Mouse (Mus musculus) stomach, embryonic 15.5 days (tissue): ENCODE data around the gene Trmt2b. TPM values are rescaled to one million over a fixed set of nuclear protein-coding genes. Genes with fewer than 3 reads are reported as not detected.
"Not testable (repeated sequence)": the region's sequence is repeated elsewhere in the genome, so short reads cannot be mapped to it uniquely, and the experiment has no call there.

Experiments
- ATAC-seq: fragments of 200-750 bp; cut with Nextera tagmentation; 2 replicates; pipeline ENCODE4 v1.8.0; 2017; ENCODE audit warnings: low read depth, moderate number of reproducible peaks, moderate TSS enrichment; ENCODE audit not compliant: insufficient read depth, low FRiP score
- H3K27ac ChIP-seq: fragments of 300-500 bp; sonication (generic); 2 replicates; pipeline ENCODE4 v1.5.1; 2015; ENCODE audit warnings: mild to moderate bottlenecking, inconsistent platforms
- H3K27me3 ChIP-seq: fragments of 300-500 bp; sonication (generic); replicated peaks from 2 replicates; pipeline ENCODE4 v1.6.1; 2015; ENCODE audit warnings: inconsistent platforms
- H3K36me3 ChIP-seq: fragments of 300-500 bp; sonication (generic); 2 replicates; pipeline ENCODE4 v1.6.1; 2015; ENCODE audit warnings: inconsistent platforms
- H3K4me1 ChIP-seq: fragments of 300-500 bp; sonication (generic); 2 replicates; pipeline ENCODE4 v1.6.1; 2015; ENCODE audit warnings: inconsistent platforms
- H3K4me2 ChIP-seq: fragments of 300-500 bp; sonication (generic); 2 replicates; pipeline ENCODE4 v1.6.1; 2015; ENCODE audit warnings: mild to moderate bottlenecking, inconsistent platforms
- H3K4me3 ChIP-seq: fragments of 300-500 bp; sonication (generic); replicated peaks from 2 replicates; pipeline ENCODE4 v1.5.1; 2015; ENCODE audit warnings: inconsistent platforms
- H3K9ac ChIP-seq: fragments of 300-500 bp; sonication (generic); 2 replicates; pipeline ENCODE4 v1.6.1; 2015; ENCODE audit warnings: inconsistent platforms
- H3K9me3 ChIP-seq: fragments of 300-500 bp; sonication (generic); 2 replicates; pipeline ENCODE4 v1.6.1; 2016; ENCODE audit warnings: inconsistent platforms
- WGBS: fragments of 180-500 bp; shearing (Covaris S2); methylation state at CpG from one replicate; pipeline ENCODE4 v1.1.7; 2015; 5-methylcytosine and 5-hydroxymethylcytosine counted together
- polyA plus RNA-seq: library from polyadenylated mRNA; unstranded; fragments of >200 nt; fragmentation: Nextera tagmentation; extraction: Ambion mirVana; gene quantifications from 2 replicates; pipeline ENCODE4 v1.2.1, GENCODE M21; 2015

The Trmt2b gene
- 22.3 and 22.6 TPM in 2 replicates for polyA plus RNA-seq

DNA sequence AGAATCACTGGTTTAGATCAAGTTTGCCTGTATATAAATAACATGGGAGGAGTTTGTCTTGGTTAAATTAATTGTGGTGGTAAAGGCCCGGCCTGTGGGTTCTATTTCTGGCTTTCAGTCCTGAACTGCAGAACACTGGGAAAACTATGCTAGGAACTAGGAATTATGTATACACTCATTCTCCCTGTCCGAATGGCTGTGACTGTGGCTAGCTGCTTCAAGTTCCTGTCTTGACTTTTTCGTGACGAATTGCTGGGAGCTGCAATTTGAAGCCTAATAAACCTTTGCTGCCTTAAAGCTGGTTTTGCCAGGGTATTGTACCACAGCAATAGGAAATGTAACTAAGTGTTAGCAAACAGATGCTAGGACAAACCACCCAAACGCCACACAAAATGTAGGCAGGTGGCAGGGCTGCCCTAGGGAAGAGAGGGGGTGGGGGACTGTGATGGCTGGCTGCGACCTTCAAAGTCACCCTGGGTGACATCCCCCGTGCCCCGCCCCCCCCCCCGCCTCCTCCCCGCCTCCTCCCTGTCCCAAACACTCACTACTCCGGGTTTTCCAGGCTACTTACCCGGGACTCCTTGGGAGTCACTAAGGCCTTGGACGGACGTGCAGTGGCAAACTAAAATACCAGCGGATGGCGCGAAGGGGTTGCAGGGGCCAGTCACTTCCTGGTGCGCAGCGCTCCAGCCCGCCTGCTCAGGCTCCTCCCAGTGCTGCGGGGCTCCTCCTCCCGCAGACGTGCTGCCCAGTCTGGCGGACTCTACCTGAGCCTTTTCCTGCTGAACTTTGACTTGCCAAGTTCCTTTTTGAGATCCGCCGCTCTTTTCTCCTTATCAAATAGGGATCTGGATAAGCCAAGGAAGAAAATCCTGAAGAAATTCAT, at the start of gene Trmt2b:
Gene Trmt2b (minus strand): TSS at position 710 of the 886 bp plus-strand sequence.
- no peak within 1 kb of the TSS for H3K9ac ChIP-seq
- WGBS = 18% methylated on average over 23 of the region's 26 CpGs

DNA sequence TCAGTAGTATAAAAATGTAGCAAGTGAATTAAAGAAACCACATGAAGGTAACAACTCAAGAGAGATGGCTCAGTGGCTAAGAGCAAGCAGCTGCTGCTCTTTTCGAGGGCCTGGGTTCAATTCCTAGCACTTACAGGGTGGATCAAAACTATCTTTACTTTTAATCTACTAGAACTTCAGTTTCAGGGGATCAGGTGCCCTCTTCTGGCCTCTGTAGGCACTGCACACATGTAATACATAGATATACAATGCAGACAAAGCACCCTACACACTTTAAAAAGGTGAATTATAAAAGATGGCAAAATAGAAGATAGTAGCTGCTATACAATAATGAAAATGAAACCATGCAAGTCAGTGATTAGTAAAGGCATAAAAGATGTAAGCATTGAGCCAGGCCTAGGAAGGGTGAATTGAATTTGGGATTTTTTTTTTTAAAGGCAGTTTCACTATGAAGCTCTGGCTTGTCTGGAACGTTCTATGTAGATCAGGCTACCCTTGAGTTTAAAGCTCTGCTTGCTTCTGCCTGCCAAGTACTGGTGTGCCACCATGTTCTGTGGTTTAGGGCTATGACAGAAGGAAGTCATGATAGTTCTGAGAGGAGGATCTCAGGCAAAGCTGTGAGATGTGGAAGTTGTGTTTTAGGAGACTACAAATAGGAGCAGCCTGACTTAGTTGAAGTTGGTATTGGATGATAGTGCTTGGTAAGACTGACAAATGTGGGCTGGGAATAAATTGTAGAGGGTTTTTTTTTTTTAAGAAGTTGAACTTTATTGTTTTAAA, 42.6 kb upstream of the Trmt2b start:
- no peak overlapping the region for H3K4me2 ChIP-seq
- H3K36me3 ChIP-seq = no peaks in the 10 kb centered on the region
- 73% methylated on average over 2 of the region's 2 CpGs for WGBS
- no peak overlapping the region for H3K4me3 ChIP-seq
- H3K4me1 ChIP-seq = no peaks in the 10 kb centered on the region
- ATAC-seq = no peak
- H3K27ac ChIP-seq = no peak overlapping the region
- no peak overlapping the region for H3K9ac ChIP-seq
- H3K9me3 ChIP-seq = no peaks in the 10 kb centered on the region
- no peaks in the 10 kb centered on the region for H3K27me3 ChIP-seq

More for the DNA sequence above, at the start of gene Trmt2b:
- H3K4me3 ChIP-seq = peak within 1 kb of the TSS; percentile 43
- H3K27me3 ChIP-seq = no peaks in the 10 kb centered on the region
- peak within 1 kb of the TSS; percentile 81 for H3K27ac ChIP-seq
- H3K4me2 ChIP-seq = peak within 1 kb of the TSS; percentile 45
- ATAC-seq = peak; percentile 96
- H3K9me3 ChIP-seq = no peaks in the 10 kb centered on the region
- H3K36me3 ChIP-seq = no peaks in the 10 kb centered on the region
- H3K4me1 ChIP-seq = no peaks in the 10 kb centered on the region

DNA sequence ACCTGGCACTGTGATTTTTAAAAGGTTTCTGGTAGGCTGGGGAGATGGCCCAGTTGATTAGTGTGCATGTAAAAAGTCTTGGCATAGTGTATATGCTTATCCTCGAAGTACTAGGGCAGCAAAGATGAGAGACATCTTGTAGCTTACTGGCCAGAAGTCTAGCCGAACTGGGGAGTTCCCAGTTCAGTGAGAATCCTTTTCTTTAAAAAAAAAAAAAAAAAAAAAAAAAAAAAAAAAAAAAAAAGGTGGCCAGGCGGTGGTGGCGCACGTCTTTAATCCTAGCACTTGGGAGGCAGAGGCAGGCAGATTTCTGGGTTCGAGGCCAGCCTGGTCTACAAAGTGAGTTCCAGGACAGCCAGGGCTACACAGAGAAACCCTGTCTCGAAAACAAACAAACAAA, 34.4 kb upstream of the Trmt2b start:
- WGBS = 87% methylated on average over 7 of the region's 7 CpGs
- not testable (repeated sequence) for H3K4me1 ChIP-seq, ATAC-seq, H3K9ac ChIP-seq, H3K27ac ChIP-seq, H3K4me3 ChIP-seq, H3K9me3 ChIP-seq, H3K4me2 ChIP-seq, H3K36me3 ChIP-seq, H3K27me3 ChIP-seq

DNA sequence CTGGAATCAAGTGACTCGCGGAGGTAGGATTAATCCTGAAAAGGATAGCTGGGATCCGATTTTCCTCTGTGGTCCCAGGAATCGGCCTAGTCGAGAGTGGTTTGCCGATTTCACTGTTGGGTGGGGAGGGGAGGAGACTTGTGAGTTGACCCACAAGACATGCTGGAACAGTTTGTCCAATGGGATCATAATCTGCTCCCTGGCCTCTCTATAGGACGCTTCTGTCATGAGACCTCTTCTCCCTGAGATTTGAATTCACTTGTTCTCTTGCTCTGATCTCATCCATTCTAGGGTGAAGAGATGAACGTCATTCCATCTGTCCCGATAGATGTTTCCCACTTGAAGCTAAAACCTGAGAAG, 31.5 kb upstream of the Trmt2b start:
- ATAC-seq = peak; percentile 75
- peak overlapping the region; percentile 48 for H3K4me2 ChIP-seq
- H3K27me3 ChIP-seq = no peaks in the 10 kb centered on the region
- peak overlapping the region; percentile 48 for H3K4me3 ChIP-seq
- peak overlapping the region; percentile 12; the same call in 1 of the 2 replicates for H3K9ac ChIP-seq
- H3K27ac ChIP-seq = no peak overlapping the region
- WGBS = 38% methylated on average over 9 of the region's 9 CpGs
- H3K9me3 ChIP-seq = no peaks in the 10 kb centered on the region
- H3K36me3 ChIP-seq = no peaks in the 10 kb centered on the region
- no peaks in the 10 kb centered on the region for H3K4me1 ChIP-seq

DNA sequence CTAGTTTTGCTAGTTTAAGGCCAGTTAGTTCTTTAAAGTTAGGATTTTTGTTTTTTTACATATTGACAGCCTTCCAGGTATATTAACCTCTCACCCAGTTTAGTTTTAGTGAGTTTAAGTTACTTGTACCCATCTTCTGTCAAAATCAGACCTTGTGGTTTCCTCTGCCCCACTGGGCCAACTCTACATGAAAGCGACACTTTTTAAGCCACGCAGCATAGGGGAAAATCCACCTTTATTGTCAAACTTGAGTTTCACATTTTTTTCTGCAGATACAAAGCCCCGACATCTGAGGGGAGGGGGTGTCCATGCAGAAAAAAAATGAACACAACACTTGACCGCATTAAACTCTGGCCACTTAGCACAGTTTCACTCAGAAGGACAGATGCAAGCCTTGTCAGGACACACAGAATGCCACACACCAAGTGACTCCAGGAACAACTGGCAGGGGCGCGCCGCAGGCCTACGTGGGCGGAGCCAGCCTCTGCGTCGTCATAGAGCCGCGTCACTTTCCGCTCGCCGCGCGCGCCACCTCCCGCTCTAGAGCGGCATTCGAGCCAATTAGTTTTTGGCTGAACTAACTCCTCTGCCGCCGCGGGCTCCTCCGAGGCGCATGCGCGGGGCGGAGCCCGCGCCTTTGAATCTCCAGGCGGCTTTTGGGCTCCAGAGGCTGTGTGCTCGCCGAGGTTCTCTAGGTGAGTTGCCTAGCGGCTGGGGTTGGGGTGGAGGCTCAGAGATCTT, 30.9 kb upstream of the Trmt2b start, which contains the start of gene Cenpi:
Gene Cenpi (plus strand): TSS at position 551 of the 741 bp plus-strand sequence.
- H3K4me2 ChIP-seq = peak within 1 kb of the TSS; percentile 48
- H3K4me3 ChIP-seq = peak within 1 kb of the TSS; percentile 48
- H3K9ac ChIP-seq = peak within 1 kb of the TSS; percentile 12; the same call in 1 of the 2 replicates
- H3K27ac ChIP-seq = no peak within 1 kb of the TSS
- 19% methylated on average over 34 of the region's 36 CpGs for WGBS
- no peaks in the 10 kb centered on the region for H3K27me3 ChIP-seq
- peak; percentile 96 for ATAC-seq
- no peaks in the 10 kb centered on the region for H3K36me3 ChIP-seq
- H3K9me3 ChIP-seq = no peaks in the 10 kb centered on the region
- H3K4me1 ChIP-seq = no peaks in the 10 kb centered on the region

DNA sequence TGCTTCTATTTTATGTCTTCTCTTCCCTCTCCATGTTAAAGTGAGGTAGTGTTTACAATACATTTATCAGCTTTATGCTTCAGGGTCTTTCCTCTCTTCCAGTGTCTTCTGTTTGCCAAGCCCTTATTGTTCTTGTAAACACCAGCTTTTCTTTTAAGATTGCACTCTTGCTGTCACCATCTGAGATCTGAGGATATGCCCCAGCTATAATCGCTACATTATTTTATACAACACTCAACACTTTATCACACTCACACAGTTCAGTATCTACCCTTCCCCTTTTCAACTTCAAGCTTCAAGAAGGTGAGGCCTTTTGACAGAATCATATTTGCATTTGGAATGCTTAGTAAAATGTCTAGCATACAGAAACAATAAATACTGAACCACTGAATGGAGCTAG, 26.5 kb upstream of the Trmt2b start:
- Histone ChIP-seq H3K4me3 (no peak overlapping the region), H3K9me3 (no peaks in the 10 kb centered on the region), H3K36me3 (no peaks in the 10 kb centered on the region), H3K4me2 (no peak overlapping the region), H3K9ac (no peak overlapping the region), H3K27me3 (no peaks in the 10 kb centered on the region), H3K27ac (no peak overlapping the region), H3K4me1 (no peaks in the 10 kb centered on the region)
- WGBS = 84% methylated on average over 1 of the region's 1 CpGs
- no peak for ATAC-seq

DNA sequence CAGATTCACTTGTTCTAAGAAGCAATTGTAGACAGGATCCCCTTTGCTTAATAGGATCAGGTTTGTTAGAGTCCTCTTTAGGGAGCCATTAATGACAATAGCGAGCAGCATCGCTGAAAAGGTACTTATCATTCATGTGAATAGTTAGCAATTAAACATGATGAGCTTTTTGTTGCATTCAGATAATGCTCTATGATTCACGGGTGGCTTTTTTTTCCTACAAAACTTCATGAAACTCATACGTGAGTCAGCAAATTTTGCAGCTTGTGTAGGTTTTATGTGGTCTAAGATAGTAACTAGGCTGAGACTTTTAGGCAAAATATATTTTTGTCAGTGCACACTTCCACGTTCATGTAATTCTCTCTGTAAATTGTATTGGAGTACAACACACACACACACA, 23.4 kb upstream of the Trmt2b start:
- H3K27me3 ChIP-seq = no peaks in the 10 kb centered on the region; the same call in 1 of the 2 replicates
- H3K9ac ChIP-seq = no peak overlapping the region
- no peak overlapping the region for H3K4me2 ChIP-seq
- H3K36me3 ChIP-seq = no peaks in the 10 kb centered on the region
- WGBS = 63% methylated on average over 5 of the region's 5 CpGs
- H3K27ac ChIP-seq = no peak overlapping the region
- H3K4me1 ChIP-seq = no peaks in the 10 kb centered on the region
- ATAC-seq = no peak
- H3K9me3 ChIP-seq = no peaks in the 10 kb centered on the region
- no peak overlapping the region for H3K4me3 ChIP-seq

DNA sequence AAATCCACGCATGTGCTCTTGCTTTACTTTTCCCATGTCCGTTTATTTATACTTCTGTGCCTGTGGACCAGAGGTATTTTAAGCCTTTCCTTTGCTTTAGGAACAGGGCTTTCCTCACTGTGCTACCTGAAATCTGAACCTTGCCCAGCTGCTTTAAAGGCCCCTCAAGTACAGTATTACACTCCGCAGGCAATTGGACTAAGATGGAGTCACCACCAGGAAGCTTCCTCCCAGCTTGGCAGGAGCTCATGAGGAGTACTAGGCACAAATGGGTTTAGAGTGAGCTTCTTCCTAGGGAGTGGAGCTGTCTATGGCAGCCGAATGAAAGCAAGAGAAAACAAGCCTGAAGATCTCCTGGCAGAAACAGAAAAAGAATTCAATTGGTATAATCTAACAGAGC, 20.4 kb upstream of the Trmt2b start:
- no peaks in the 10 kb centered on the region for H3K4me1 ChIP-seq
- H3K9me3 ChIP-seq = no peaks in the 10 kb centered on the region
- H3K36me3 ChIP-seq = no peaks in the 10 kb centered on the region
- ATAC-seq = no peak
- no peaks in the 10 kb centered on the region; the same call in 1 of the 2 replicates for H3K27me3 ChIP-seq
- no peak overlapping the region for H3K9ac ChIP-seq
- peak overlapping the region; percentile 63; the same call in 1 of the 2 replicates for H3K4me2 ChIP-seq
- WGBS = 32% methylated on average over 4 of the region's 4 CpGs
- H3K4me3 ChIP-seq = no peak overlapping the region
- no peak overlapping the region for H3K27ac ChIP-seq

DNA sequence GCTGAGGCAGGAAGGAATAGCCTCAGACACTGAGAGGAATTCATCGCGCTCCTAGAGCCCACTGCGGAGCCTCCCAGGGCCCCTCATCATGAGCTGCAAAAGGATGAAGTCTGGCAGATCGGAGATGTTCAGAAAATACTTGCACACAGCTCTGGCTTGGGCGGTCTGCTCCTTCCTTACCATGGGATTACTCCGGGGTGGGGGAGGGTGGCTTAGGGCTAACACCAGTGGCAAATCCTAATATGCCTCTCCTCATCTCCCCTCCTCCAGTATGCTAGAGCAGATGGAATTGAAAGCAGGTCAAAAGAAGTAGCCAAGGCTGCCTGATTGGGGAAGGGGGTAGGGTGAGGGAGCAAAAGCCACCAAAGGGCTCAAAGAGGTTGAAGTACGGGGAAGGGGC, 20.0 kb upstream of the Trmt2b start:
- H3K4me3 ChIP-seq = peak overlapping the region; percentile 40
- no peaks in the 10 kb centered on the region for H3K4me1 ChIP-seq
- H3K9ac ChIP-seq = no peak overlapping the region
- H3K27me3 ChIP-seq = no peaks in the 10 kb centered on the region; the same call in 1 of the 2 replicates
- ATAC-seq = no peak
- WGBS = 27% methylated on average over 7 of the region's 7 CpGs
- peak overlapping the region; percentile 63 for H3K4me2 ChIP-seq
- H3K9me3 ChIP-seq = no peaks in the 10 kb centered on the region
- no peak overlapping the region for H3K27ac ChIP-seq
- H3K36me3 ChIP-seq = no peaks in the 10 kb centered on the region

DNA sequence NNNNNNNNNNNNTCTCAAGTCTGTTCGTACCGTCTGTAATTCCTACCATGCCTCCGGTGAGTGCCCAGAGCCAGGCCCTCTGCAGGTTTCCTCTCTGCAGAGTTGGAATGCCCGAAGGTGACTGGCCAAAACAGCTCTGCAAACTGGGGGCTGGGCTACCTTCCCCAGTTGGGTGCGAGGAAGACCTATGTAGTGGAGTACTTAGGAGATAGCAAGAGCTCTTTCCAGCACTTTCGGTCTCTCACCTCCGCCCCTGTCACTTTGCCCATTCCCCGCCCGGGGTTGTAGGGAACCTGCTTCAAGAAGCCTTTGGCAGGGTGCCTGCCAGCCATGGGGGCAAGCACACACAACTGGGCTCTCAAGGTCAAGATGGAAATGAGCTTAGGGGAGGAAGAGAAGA, 19.5 kb upstream of the Trmt2b start:
- WGBS = 35% methylated on average over 9 of the region's 9 CpGs

DNA sequence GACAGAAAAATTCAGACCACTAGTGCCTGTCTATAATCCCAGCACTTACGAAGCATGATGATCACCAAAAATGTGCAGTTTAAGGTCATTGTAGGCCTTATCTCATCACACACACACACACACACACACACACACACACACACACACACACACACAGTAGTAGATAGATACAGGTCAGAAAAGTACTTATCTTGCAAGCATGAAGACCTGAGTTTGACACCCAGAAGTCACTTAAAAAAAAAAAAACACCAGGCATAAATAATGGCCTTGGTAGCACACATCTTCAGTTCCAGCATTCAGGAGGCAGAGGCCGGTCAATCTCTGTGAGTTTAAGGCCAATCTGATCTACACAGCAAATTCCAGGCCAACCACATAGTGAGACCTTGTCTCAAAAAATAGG, 10.5 kb upstream of the Trmt2b start:
- H3K9ac ChIP-seq = no peak overlapping the region
- no peak overlapping the region for H3K27ac ChIP-seq
- H3K27me3 ChIP-seq = no peaks in the 10 kb centered on the region
- 83% methylated on average over 2 of the region's 2 CpGs for WGBS
- no peaks in the 10 kb centered on the region for H3K4me1 ChIP-seq
- no peak for ATAC-seq
- no peaks in the 10 kb centered on the region for H3K9me3 ChIP-seq
- no peaks in the 10 kb centered on the region for H3K36me3 ChIP-seq
- no peak overlapping the region for H3K4me3 ChIP-seq
- H3K4me2 ChIP-seq = no peak overlapping the region

More for the DNA sequence above, 19.5 kb upstream of the Trmt2b start:
- H3K36me3 ChIP-seq = no peaks in the 10 kb centered on the region
- no peaks in the 10 kb centered on the region for H3K9me3 ChIP-seq
- H3K27me3 ChIP-seq = no peaks in the 10 kb centered on the region; the same call in 1 of the 2 replicates
- peak overlapping the region; percentile 63 for H3K4me2 ChIP-seq
- H3K4me3 ChIP-seq = peak overlapping the region; percentile 40
- no peak overlapping the region for H3K27ac ChIP-seq
- no peaks in the 10 kb centered on the region for H3K4me1 ChIP-seq
- no peak for ATAC-seq
- H3K9ac ChIP-seq = no peak overlapping the region
